Mouse (Mus musculus): ENCODE measurements at regions not wholly inside any gene's neighbourhood (a gene's known extent, or its start where the extent isn't known, plus 50 kb on each side); places are given as distances from the start of the nearest gene placed in this dataset.

GRCm38 (mm10) chr1:60665329-60665728 is 51.3 kb upstream of the Cd28 start:
- Histone ChIP-seq H3K27ac (replicated peaks) (no peak overlapping the region), H3K9me3 (replicated peaks) (no peaks in the 10 kb centered on the region), H3K36me3 (no peaks in the 10 kb centered on the region), H3K4me3 (replicated peaks) (no peak overlapping the region), H3K9ac (replicated peaks) (no peak overlapping the region), H3K27me3 (replicated peaks) (no peaks in the 10 kb centered on the region), H3K4me1 (peaks cover 15% of the 10 kb centered on the region; the same call in 1 of the 2 replicates), H3K4me2 (no peak overlapping the region)
- WGBS, result 86% methylated on average over 5 of the region's 5 CpGs
- no peak for ATAC-seq (ENCODE audit: low FRiP score)

GRCm38 (mm10) chr1:60662301-60662986 is 54.2 kb upstream of the Cd28 start:
- Histone ChIP-seq H3K4me1 (peaks cover 3% of the 10 kb centered on the region; the same call in 1 of the 2 replicates), H3K36me3 (no peaks in the 10 kb centered on the region), H3K4me3 (replicated peaks) (no peak overlapping the region), H3K27me3 (replicated peaks) (no peaks in the 10 kb centered on the region), H3K9me3 (replicated peaks) (no peaks in the 10 kb centered on the region), H3K4me2 (no peak overlapping the region), H3K27ac (replicated peaks) (no peak overlapping the region), H3K9ac (replicated peaks) (no peak overlapping the region)
- ATAC-seq (ENCODE audit: low FRiP score), result no peak
- 68% methylated on average over 9 of the region's 9 CpGs for WGBS

GRCm38 (mm10) chr1:60661857-60662256 is 54.7 kb upstream of the Cd28 start:
- Histone ChIP-seq H3K9ac (replicated peaks) (no peak overlapping the region), H3K4me3 (replicated peaks) (no peak overlapping the region), H3K4me2 (no peak overlapping the region), H3K27ac (replicated peaks) (no peak overlapping the region), H3K9me3 (replicated peaks) (no peaks in the 10 kb centered on the region), H3K4me1 (peaks cover 3% of the 10 kb centered on the region; the same call in 1 of the 2 replicates), H3K36me3 (no peaks in the 10 kb centered on the region), H3K27me3 (replicated peaks) (no peaks in the 10 kb centered on the region)
- ATAC-seq (ENCODE audit: low FRiP score), result no peak
- WGBS, result 62% methylated on average over 2 of the region's 2 CpGs

GRCm38 (mm10) chr1:60659604-60660003 is 57.0 kb upstream of the Cd28 start:
- H3K4me1 ChIP-seq, result peaks cover 3% of the 10 kb centered on the region; the same call in 1 of the 2 replicates
- WGBS, result 89% methylated on average over 1 of the region's 1 CpGs
- H3K9ac ChIP-seq (replicated peaks), result no peak overlapping the region
- no peak overlapping the region for H3K27ac ChIP-seq (replicated peaks)
- ATAC-seq (ENCODE audit: low FRiP score), result no peak
- H3K4me2 ChIP-seq, result no peak overlapping the region
- no peaks in the 10 kb centered on the region for H3K36me3 ChIP-seq
- no peaks in the 10 kb centered on the region for H3K27me3 ChIP-seq (replicated peaks)
- H3K4me3 ChIP-seq (replicated peaks), result no peak overlapping the region
- no peaks in the 10 kb centered on the region for H3K9me3 ChIP-seq (replicated peaks)

- no peaks in the 10 kb centered on the region for H3K36me3 ChIP-seq
- H3K4me3 ChIP-seq (replicated peaks), result no peak overlapping the region
- H3K4me1 ChIP-seq, result peaks cover 3% of the 10 kb centered on the region; the same call in 1 of the 2 replicates
- H3K9me3 ChIP-seq (replicated peaks), result no peaks in the 10 kb centered on the region
- H3K4me2 ChIP-seq, result no peak overlapping the region
- no peak for ATAC-seq (ENCODE audit: low FRiP score)
- H3K27me3 ChIP-seq (replicated peaks), result no peaks in the 10 kb centered on the region
- H3K9ac ChIP-seq (replicated peaks), result no peak overlapping the region
- H3K27ac ChIP-seq (replicated peaks), result no peak overlapping the region
- 78% methylated on average over 2 of the region's 2 CpGs for WGBS
These were observed 57.6 kb upstream of the Cd28 start for GRCm38 (mm10) chr1:60659041-60659440.

- Histone ChIP-seq H3K27me3 (replicated peaks) (no peaks in the 10 kb centered on the region), H3K4me3 (replicated peaks) (no peak overlapping the region), H3K4me2 (no peak overlapping the region), H3K27ac (replicated peaks) (no peak overlapping the region), H3K36me3 (no peaks in the 10 kb centered on the region), H3K4me1 (peaks cover 3% of the 10 kb centered on the region; the same call in 1 of the 2 replicates), H3K9me3 (replicated peaks) (no peaks in the 10 kb centered on the region), H3K9ac (replicated peaks) (no peak overlapping the region)
- ATAC-seq (ENCODE audit: low FRiP score), result no peak
- WGBS, result 85% methylated on average over 4 of the region's 4 CpGs
These were observed 58.2 kb upstream of the Cd28 start for GRCm38 (mm10) chr1:60658383-60658782.

GRCm38 (mm10) chr1:60657511-60657910 is 59.1 kb upstream of the Cd28 start:
- H3K9ac ChIP-seq (replicated peaks), result no peak overlapping the region
- H3K4me3 ChIP-seq (replicated peaks), result no peak overlapping the region
- H3K4me1 ChIP-seq, result peaks cover 3% of the 10 kb centered on the region; the same call in 1 of the 2 replicates
- no peak for ATAC-seq (ENCODE audit: low FRiP score)
- no peaks in the 10 kb centered on the region for H3K9me3 ChIP-seq (replicated peaks)
- no peaks in the 10 kb centered on the region for H3K27me3 ChIP-seq (replicated peaks)
- 90% methylated on average over 6 of the region's 6 CpGs for WGBS
- H3K36me3 ChIP-seq, result no peaks in the 10 kb centered on the region
- no peak overlapping the region for H3K4me2 ChIP-seq
- no peak overlapping the region for H3K27ac ChIP-seq (replicated peaks)

- ATAC-seq (ENCODE audit: low FRiP score), result no peak
- H3K4me2 ChIP-seq, result no peak overlapping the region
- H3K27ac ChIP-seq (replicated peaks), result no peak overlapping the region
- no peaks in the 10 kb centered on the region for H3K27me3 ChIP-seq (replicated peaks)
- H3K4me3 ChIP-seq (replicated peaks), result no peak overlapping the region
- H3K9me3 ChIP-seq (replicated peaks), result no peaks in the 10 kb centered on the region
- H3K36me3 ChIP-seq, result no peaks in the 10 kb centered on the region
- H3K9ac ChIP-seq (replicated peaks), result no peak overlapping the region
- 87% methylated on average over 4 of the region's 4 CpGs for WGBS
- H3K4me1 ChIP-seq, result no peaks in the 10 kb centered on the region
These were observed 59.6 kb upstream of the Cd28 start for GRCm38 (mm10) chr1:60656976-60657375.

- H3K27ac ChIP-seq (replicated peaks), result no peak overlapping the region
- WGBS, result 78% methylated on average over 6 of the region's 6 CpGs
These were observed 60.7 kb upstream of the Cd28 start for GRCm38 (mm10) chr1:60655691-60656595.

GRCm38 (mm10) chr1:60655206-60655605 is 61.4 kb upstream of the Cd28 start:
- Histone ChIP-seq H3K27me3 (replicated peaks) (no peaks in the 10 kb centered on the region), H3K4me3 (replicated peaks) (no peak overlapping the region), H3K4me2 (no peak overlapping the region), H3K4me1 (no peaks in the 10 kb centered on the region), H3K36me3 (no peaks in the 10 kb centered on the region), H3K9ac (replicated peaks) (no peak overlapping the region), H3K27ac (replicated peaks) (no peak overlapping the region), H3K9me3 (replicated peaks) (no peaks in the 10 kb centered on the region)
- WGBS, result 70% methylated on average over 2 of the region's 2 CpGs
- no peak for ATAC-seq (ENCODE audit: low FRiP score)

More at GRCm38 (mm10) chr1:60655691-60656595, 60.7 kb upstream of the Cd28 start:
- H3K36me3 ChIP-seq, result no peaks in the 10 kb centered on the region
- no peak overlapping the region for H3K9ac ChIP-seq (replicated peaks)
- H3K4me1 ChIP-seq, result no peaks in the 10 kb centered on the region
- H3K4me3 ChIP-seq (replicated peaks), result no peak overlapping the region
- no peaks in the 10 kb centered on the region for H3K27me3 ChIP-seq (replicated peaks)
- no peak overlapping the region for H3K4me2 ChIP-seq
- no peak for ATAC-seq (ENCODE audit: low FRiP score)
- no peaks in the 10 kb centered on the region for H3K9me3 ChIP-seq (replicated peaks)

- Histone ChIP-seq H3K9ac (replicated peaks) (no peak overlapping the region), H3K4me3 (replicated peaks) (no peak overlapping the region), H3K4me2 (no peak overlapping the region), H3K27ac (replicated peaks) (no peak overlapping the region), H3K36me3 (no peaks in the 10 kb centered on the region), H3K27me3 (replicated peaks) (no peaks in the 10 kb centered on the region), H3K9me3 (replicated peaks) (no peaks in the 10 kb centered on the region), H3K4me1 (peaks cover 7% of the 10 kb centered on the region)
- ATAC-seq (ENCODE audit: low FRiP score), result no peak
- WGBS, result 60% methylated on average over 4 of the region's 4 CpGs
These were observed 64.0 kb upstream of the Cd28 start for GRCm38 (mm10) chr1:60652570-60653011.

GRCm38 (mm10) chr1:60650158-60650557 is 66.4 kb upstream of the Cd28 start:
- H3K4me3 ChIP-seq (replicated peaks), result no peak overlapping the region
- no peaks in the 10 kb centered on the region for H3K9me3 ChIP-seq (replicated peaks)
- H3K36me3 ChIP-seq, result no peaks in the 10 kb centered on the region
- H3K9ac ChIP-seq (replicated peaks), result no peak overlapping the region
- peaks cover 7% of the 10 kb centered on the region for H3K4me1 ChIP-seq
- 0 out of 2 replicates have a peak overlapping the region, but pooled peaks have one; percentile 19 for H3K27ac ChIP-seq (replicated peaks)
- WGBS, result 78% methylated on average over 3 of the region's 3 CpGs
- no peak for ATAC-seq (ENCODE audit: low FRiP score)
- H3K4me2 ChIP-seq, result no peak overlapping the region
- H3K27me3 ChIP-seq (replicated peaks), result no peaks in the 10 kb centered on the region
